Mouse (Mus musculus): Measurements from ENCODE around the gene Dusp18. TPM values are rescaled to one million over a fixed set of nuclear protein-coding genes. Genes with fewer than 3 reads are reported as not detected.

The Dusp18 gene
- 4.7 TPM for polyA plus RNA-seq (2014; fragmentation: Illumina TruSeq; extraction: RNeasy Lipid Tissue Mini Kit (QIAGEN cat#74804); ENCODE audit: low read depth, low replicate concordance)

DNA sequence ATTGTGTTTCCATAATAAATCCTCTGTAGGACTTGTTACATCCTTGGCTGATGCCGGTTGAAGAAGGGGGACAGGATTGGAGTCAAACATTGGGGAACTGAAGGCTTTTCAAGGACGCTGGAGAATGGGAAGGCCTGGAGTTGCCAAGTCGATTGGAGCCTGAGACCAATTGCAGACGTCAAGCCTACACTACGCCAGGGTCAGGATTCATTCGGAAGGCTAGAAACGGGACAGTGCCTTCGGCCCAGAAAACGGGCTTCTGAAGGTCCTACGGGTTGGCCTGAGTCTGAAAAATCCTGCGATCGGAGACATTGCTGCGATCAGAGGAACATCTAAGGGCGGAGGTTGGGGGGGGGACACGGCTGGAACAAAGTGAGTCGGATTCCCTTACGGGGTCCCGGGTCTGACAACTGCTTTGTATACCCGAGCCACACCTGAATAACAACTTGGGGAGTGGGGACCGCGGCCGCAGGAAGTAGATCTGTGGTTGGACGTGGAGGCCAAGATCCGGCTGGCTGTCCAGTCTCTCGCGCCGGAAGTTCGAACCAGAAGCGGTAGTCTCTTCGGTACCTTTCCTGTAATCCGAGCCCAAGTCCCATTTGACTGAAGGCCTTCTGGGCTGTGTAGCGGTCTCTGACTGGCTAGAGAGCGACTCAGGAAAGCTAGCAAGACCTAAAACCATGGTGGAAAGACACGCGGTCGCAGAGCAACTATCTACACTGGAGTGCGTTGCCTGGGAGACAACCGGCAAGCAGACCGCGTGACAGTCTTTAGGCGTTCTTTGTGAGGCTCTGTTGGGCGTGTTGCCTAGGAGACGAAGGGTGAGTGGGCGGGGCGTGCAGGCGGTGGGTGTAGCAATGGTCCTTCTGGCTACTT lies at the start of gene Dusp18, which contains the start of gene 4921536K21Rik:
Dusp18 (plus strand) TSS at position 835 of the 876 bp plus-strand sequence.
4921536K21Rik (minus strand) TSS at position 693 of the 876 bp plus-strand sequence.

GRCm38 (mm10) chr11:3863454-3864112 lies 31.5 kb upstream of the Dusp18 start, which contains the start of gene Osbp2:
Gene Osbp2 (minus strand): TSS chr11:3863903.

GRCm38 (mm10) chr11:3914109-3914840 lies 19.2 kb downstream of the Dusp18 start, which contains the start of gene Slc35e4:
Gene Slc35e4 (minus strand): TSS chr11:3914664.

DNA sequence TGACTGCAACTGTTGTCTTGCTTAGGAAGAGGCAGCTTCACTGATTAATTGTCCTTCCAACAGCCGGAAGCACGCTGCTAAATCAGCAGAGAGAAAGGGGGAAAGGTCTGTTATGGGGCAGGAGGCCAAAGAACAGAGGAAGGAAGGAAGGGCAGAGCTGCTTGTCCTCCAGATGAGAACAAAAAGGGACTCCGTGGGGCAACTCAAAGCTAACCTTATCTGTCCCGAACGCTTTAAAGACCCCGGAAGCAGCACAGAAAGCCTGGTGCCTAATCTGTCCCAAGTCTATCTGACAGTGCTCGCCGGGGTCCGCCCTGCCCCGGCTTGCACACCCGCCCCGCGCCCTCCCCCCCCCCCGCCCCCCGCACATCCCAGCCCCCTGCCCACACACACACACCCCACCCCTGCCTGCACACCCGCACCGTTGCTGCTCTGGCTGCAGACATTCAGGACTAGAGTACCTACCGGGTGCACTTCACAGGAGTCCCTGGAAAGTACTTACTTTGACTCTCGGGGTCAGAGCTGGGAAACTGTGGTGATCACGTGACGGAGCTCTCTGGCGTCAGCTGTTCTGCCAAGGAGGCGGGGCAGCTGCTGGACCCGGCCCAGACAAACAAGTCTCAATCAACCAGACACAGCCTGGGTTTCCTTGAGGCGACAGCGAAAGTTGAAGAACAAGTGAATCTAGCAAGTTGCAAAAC lies 36.6 kb downstream of the Dusp18 start, which contains the start of gene Tcn2:
Tcn2 (minus strand) TSS at position 649 of the 701 bp plus-strand sequence.

Other genes with a start within 250 kb of the Dusp18 start
- gene Morc2a, start 246.0 kb upstream of the Dusp18 start, polyA plus RNA-seq (2014; fragmentation: Illumina TruSeq; extraction: RNeasy Lipid Tissue Mini Kit (QIAGEN cat#74804); ENCODE audit: low read depth, low replicate concordance) = 36.0 TPM
- 0.23 TPM for gene Osbp2, start 31.3 kb upstream of the Dusp18 start, polyA plus RNA-seq (2014; fragmentation: Illumina TruSeq; extraction: RNeasy Lipid Tissue Mini Kit (QIAGEN cat#74804); ENCODE audit: low read depth, low replicate concordance)
- gene 4921536K21Rik, start 142 bp upstream of the Dusp18 start, polyA plus RNA-seq (2014; fragmentation: Illumina TruSeq; extraction: RNeasy Lipid Tissue Mini Kit (QIAGEN cat#74804); ENCODE audit: low read depth, low replicate concordance) = 0.64 TPM
- gene Slc35e4, start 19.4 kb downstream of the Dusp18 start, polyA plus RNA-seq (2014; fragmentation: Illumina TruSeq; extraction: RNeasy Lipid Tissue Mini Kit (QIAGEN cat#74804); ENCODE audit: low read depth, low replicate concordance) = not detected
- gene Tcn2, start 36.9 kb downstream of the Dusp18 start, polyA plus RNA-seq (2014; fragmentation: Illumina TruSeq; extraction: RNeasy Lipid Tissue Mini Kit (QIAGEN cat#74804); ENCODE audit: low read depth, low replicate concordance) = 8.5 TPM
- gene Pes1, start 68.7 kb downstream of the Dusp18 start, polyA plus RNA-seq (2014; fragmentation: Illumina TruSeq; extraction: RNeasy Lipid Tissue Mini Kit (QIAGEN cat#74804); ENCODE audit: low read depth, low replicate concordance) = 20.8 TPM
- not detected for gene 4930556J24Rik, start 81.5 kb downstream of the Dusp18 start, polyA plus RNA-seq (2014; fragmentation: Illumina TruSeq; extraction: RNeasy Lipid Tissue Mini Kit (QIAGEN cat#74804); ENCODE audit: low read depth, low replicate concordance)
- gene Gal3st1, start 88.4 kb downstream of the Dusp18 start, polyA plus RNA-seq (2014; fragmentation: Illumina TruSeq; extraction: RNeasy Lipid Tissue Mini Kit (QIAGEN cat#74804); ENCODE audit: low read depth, low replicate concordance) = not detected
- gene Sec14l4, start 136.2 kb downstream of the Dusp18 start, polyA plus RNA-seq (2014; fragmentation: Illumina TruSeq; extraction: RNeasy Lipid Tissue Mini Kit (QIAGEN cat#74804); ENCODE audit: low read depth, low replicate concordance) = 0.47 TPM
- not detected for gene Sec14l3, start 169.6 kb downstream of the Dusp18 start, polyA plus RNA-seq (2014; fragmentation: Illumina TruSeq; extraction: RNeasy Lipid Tissue Mini Kit (QIAGEN cat#74804); ENCODE audit: low read depth, low replicate concordance)
- gene Mtfp1, start 200.2 kb downstream of the Dusp18 start, polyA plus RNA-seq (2014; fragmentation: Illumina TruSeq; extraction: RNeasy Lipid Tissue Mini Kit (QIAGEN cat#74804); ENCODE audit: low read depth, low replicate concordance) = 6.5 TPM
- gene Sec14l2, start 228.2 kb downstream of the Dusp18 start, polyA plus RNA-seq (2014; fragmentation: Illumina TruSeq; extraction: RNeasy Lipid Tissue Mini Kit (QIAGEN cat#74804); ENCODE audit: low read depth, low replicate concordance) = 0.82 TPM
- gene Rnf215, start 240.0 kb downstream of the Dusp18 start, polyA plus RNA-seq (2014; fragmentation: Illumina TruSeq; extraction: RNeasy Lipid Tissue Mini Kit (QIAGEN cat#74804); ENCODE audit: low read depth, low replicate concordance) = 4.8 TPM